Mouse (Mus musculus) kidney, adult 2 months (tissue): ENCODE measurements around the gene Edc3.

Source experiments
- CTCF ChIP-seq: fragments of 200-500 bp; conservative IDR thresholded peaks from 2 replicates; pipeline ENCODE4 v1.5.1; 2011; ENCODE audit warnings: low read depth, mild to moderate bottlenecking, control low read depth, low read length, moderate library complexity, mixed read lengths; ENCODE audit not compliant: insufficient read depth, insufficient read length
- POLR2A ChIP-seq: fragments of 200-500 bp; IDR thresholded peaks from one replicate; pipeline ENCODE4 v1.6.1; 2011; ENCODE audit warnings: low read depth, low read length, control low read depth

DNA sequence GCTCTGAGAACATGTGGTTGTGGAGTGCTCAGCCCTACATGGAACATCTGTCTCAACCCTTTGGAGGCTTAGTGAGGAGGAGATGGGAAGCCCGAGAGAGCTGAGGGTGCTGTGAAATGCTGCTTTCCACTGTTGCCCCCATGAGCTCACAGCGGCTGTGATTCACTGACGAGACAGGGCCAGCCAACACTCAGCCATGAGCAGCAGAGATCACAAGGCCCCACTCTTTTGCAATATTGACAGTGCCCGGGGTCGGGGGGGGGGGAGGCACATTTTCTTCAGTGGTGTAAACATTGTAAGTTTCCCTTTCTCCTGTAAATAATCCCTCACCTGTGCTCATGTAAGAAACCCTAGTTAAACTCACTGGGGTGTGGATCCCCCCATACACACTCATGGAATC is 36.8 kb upstream of the Edc3 start:
- TF ChIP-seq CTCF (no peak), POLR2A (no peak)
